ENCODE assay signal across 22 mouse cellular contexts in the genomic region with DNA sequence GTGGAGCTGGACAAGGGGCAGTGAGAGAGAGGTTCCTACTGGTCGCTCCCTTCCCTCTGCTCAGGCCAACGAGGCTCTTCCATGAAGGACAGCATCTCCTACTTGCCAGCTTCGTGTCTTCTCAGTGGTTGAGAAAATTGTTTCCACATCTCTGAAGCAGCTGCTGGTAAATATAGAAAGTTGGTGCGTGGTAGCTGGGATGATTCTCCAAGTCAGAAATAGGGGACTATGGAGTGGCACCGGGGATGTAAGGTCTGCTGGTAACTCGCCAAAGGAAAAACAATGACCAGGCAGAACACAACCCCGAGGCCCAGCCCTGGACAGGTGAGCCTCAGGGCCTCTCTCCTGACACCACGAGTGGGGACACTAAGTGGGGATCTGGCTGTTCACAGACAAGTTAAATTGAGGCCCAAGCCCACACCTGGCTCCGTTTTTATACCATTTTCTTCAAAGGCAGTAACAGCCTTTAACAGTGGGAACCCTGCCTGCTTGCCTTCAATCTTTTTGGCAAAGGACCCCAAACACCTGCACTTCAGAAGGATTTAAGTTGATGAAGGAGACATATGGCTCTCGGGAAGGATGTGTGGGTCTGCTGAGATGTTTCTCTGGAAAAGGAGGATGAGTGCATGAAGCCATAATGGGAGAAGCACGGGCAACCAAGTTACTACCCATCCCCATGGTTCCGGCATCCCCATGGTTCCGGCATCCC.
DNase-seq lines count a peak whose midpoint lies in the region; ATAC-seq and TF ChIP-seq lines count a peak whose summit lies in the region.
"Had no signal": no experiment of that assay in that cellular context is flagged by ENCODE, and none has a peak within 500 bp of the region (broad histone marks: within the 10 kb centered on the region; RNA-seq: fewer than 3 reads in every experiment).

No protein-coding gene starts in this region.

- H3K4me3 ChIP-seq in heart, embryonic 13.5 days = no peak overlapping the region
- no peak overlapping the region for H3K4me3 ChIP-seq in cortical plate, adult 2 months (ENCODE audit: insufficient read depth, low read length)
- H3K4me3 ChIP-seq: embryonic facial prominence, embryonic 12.5 days; forebrain, embryonic 12.5 days had no signal

- H3K4me2 ChIP-seq in heart, embryonic 13.5 days = no peak overlapping the region
- H3K4me2 ChIP-seq: embryonic facial prominence, embryonic 12.5 days; forebrain, embryonic 12.5 days had no signal

- no peak for TF ChIP-seq CTCF in cortical plate, adult 2 months (IDR thresholded peaks at IDR 0.05; ENCODE audit: extremely low read depth, insufficient read depth, low read length)

- no peaks in the 10 kb centered on the region for H3K36me3 ChIP-seq in heart, embryonic 13.5 days
- H3K36me3 ChIP-seq: embryonic facial prominence, embryonic 12.5 days; forebrain, embryonic 12.5 days had no signal

- WGBS in heart, embryonic 13.5 days = 69% methylated on average over 13 of the region's 13 CpGs

- peaks cover 44% of the 10 kb centered on the region for H3K4me1 ChIP-seq in heart, embryonic 13.5 days
- peaks cover 7% of the 10 kb centered on the region for H3K4me1 ChIP-seq in cortical plate, adult 2 months (ENCODE audit: control insufficient read depth, insufficient read depth, low read length)

- TF ChIP-seq POLR2A in cortical plate, adult 2 months (IDR thresholded peaks at IDR 0.05; ENCODE audit: extremely low read depth, insufficient read depth, low read length) = no peak

- no peaks in the 10 kb centered on the region for H3K27me3 ChIP-seq in heart, embryonic 13.5 days (replicated peaks)
- H3K27me3 ChIP-seq: CH12.LX; embryonic facial prominence, embryonic 12.5 days; forebrain, embryonic 12.5 days; Patski had no signal

- H3K27ac ChIP-seq in heart, embryonic 13.5 days (replicated peaks) = no peak overlapping the region
- peak overlapping the region; percentile 52 for H3K27ac ChIP-seq in cortical plate, adult 2 months (ENCODE audit: insufficient read depth, low read length)
- H3K27ac ChIP-seq: embryonic facial prominence, embryonic 12.5 days; forebrain, embryonic 12.5 days had no signal

- peak overlapping the region; percentile 5; the same call in 1 of the 2 replicates for H3K9ac ChIP-seq in heart, embryonic 13.5 days
- H3K9ac ChIP-seq: embryonic facial prominence, embryonic 12.5 days; forebrain, embryonic 12.5 days had no signal

- DNase-seq in frontal cortex, adult 2 months (ENCODE audit: extremely low spot score in 1 of 2, low spot score in 1 of 2) = peak; percentile 49 to 59
- no peak for DNase-seq in frontal cortex, postnatal 10 days (ENCODE audit: low spot score in 2 of 2)
- DNase-seq in heart, adult 18-20 months = no peak
- DNase-seq in right cerebral cortex, adult 18-20 months = peak; percentile 47
- no peak for DNase-seq in right cerebral cortex, postnatal 4 days
- DNase-seq in lung, adult 18-20 months = no peak
- DNase-seq: adrenal gland, postnatal 14 days; cerebellum, adult 11 months; cerebellum, adult 8-10 months; gastrocnemius, postnatal 36 days; heart, postnatal 36 days; kidney, adult 8-10 months had no signal

- no peaks in the 10 kb centered on the region for H3K9me3 ChIP-seq in heart, embryonic 13.5 days
- H3K9me3 ChIP-seq: embryonic facial prominence, embryonic 12.5 days; forebrain, embryonic 12.5 days had no signal

- ATAC-seq in heart, embryonic 13.5 days (ENCODE audit: extremely low read depth, insufficient number of reproducible peaks, low FRiP score, low TSS enrichment) = no peak
- ATAC-seq: activated CD4-positive, CD25-positive, alpha-beta regulatory T cell, adult 4 months; forebrain, embryonic 16.5 days; inflammation-experienced regulatory T-cells, adult 6 months; intestine, postnatal 0 days; Patski had no signal

Comparison
In these comparisons a context has a peak if more than half of its experiments do, and no peak if none do; other contexts are left out.
1. DNase-seq: peak in frontal cortex, adult 2 months (2 of 2) and right cerebral cortex, adult 18-20 months (single experiment); none in frontal cortex, postnatal 10 days (0 of 2), heart, adult 18-20 months (0 of 2), right cerebral cortex, postnatal 4 days (single experiment) and lung, adult 18-20 months (0 of 2).